Mouse (Mus musculus) hindbrain, embryonic 11.5 days (tissue): Measurements from ENCODE around the gene Cpa1. TPM values are rescaled to one million over a fixed set of nuclear protein-coding genes. Genes with fewer than 3 reads are reported as not detected.

Experiments used
- ATAC-seq: fragments of 200-750 bp; cut with Nextera tagmentation; 2 replicates; pipeline ENCODE4 v1.8.0; 2017; ENCODE audit warnings: mild to moderate bottlenecking, moderate TSS enrichment, moderate library complexity; ENCODE audit not compliant: low FRiP score
- DNase-seq: peaks from one replicate; pipeline ENCODE4 v3.0.0-alpha.2; 2015; ENCODE audit warnings: low spot score
- H3K27ac ChIP-seq: fragments of 300-500 bp; sonication (generic); 2 replicates; pipeline ENCODE4 v1.5.1; 2014; ENCODE audit warnings: mild to moderate bottlenecking, low read depth, low read length
- H3K27me3 ChIP-seq: fragments of 300-500 bp; sonication (generic); 2 replicates; pipeline ENCODE4 v1.6.1; 2014; ENCODE audit warnings: mild to moderate bottlenecking, low read length, moderate library complexity, mixed read lengths; ENCODE audit not compliant: control insufficient read depth, insufficient read depth
- H3K36me3 ChIP-seq: fragments of 300-500 bp; sonication (generic); 2 replicates; pipeline ENCODE4 v1.6.1; 2014; ENCODE audit warnings: mild to moderate bottlenecking, low read length, moderate library complexity, mixed read lengths; ENCODE audit not compliant: control insufficient read depth, insufficient read depth
- H3K4me1 ChIP-seq: fragments of 300-500 bp; sonication (generic); replicated peaks from 2 replicates; pipeline ENCODE4 v1.6.1; 2014; ENCODE audit warnings: low read length, mixed read lengths; ENCODE audit not compliant: control insufficient read depth, insufficient read depth
- H3K4me2 ChIP-seq: fragments of 300-500 bp; sonication (generic); replicated peaks from 2 replicates; pipeline ENCODE4 v1.6.1; 2014; ENCODE audit warnings: mild to moderate bottlenecking, low read depth, low read length
- H3K4me3 ChIP-seq: fragments of 300-500 bp; sonication (generic); 2 replicates; pipeline ENCODE4 v1.5.1; 2014; ENCODE audit warnings: low read depth, low read length
- H3K9ac ChIP-seq: fragments of 300-500 bp; sonication (generic); 2 replicates; pipeline ENCODE4 v1.6.1; 2014; ENCODE audit warnings: low read depth, low read length
- H3K9me3 ChIP-seq: fragments of 300-500 bp; sonication (generic); 2 replicates; pipeline ENCODE4 v1.6.1; 2016; ENCODE audit warnings: low read length; ENCODE audit not compliant: control insufficient read depth
- WGBS: fragments of 180-500 bp; shearing (Covaris S2); extraction: QIAGEN DNeasy Blood & Tissue Kit; methylation state at CpG from one replicate; pipeline ENCODE4 v1.1.7; 2014; 5-methylcytosine and 5-hydroxymethylcytosine counted together
- polyA plus RNA-seq: library from polyadenylated mRNA; unstranded; fragments of >200 nt; fragmentation: Nextera tagmentation; extraction: Ambion mirVana; gene quantifications from 2 replicates; pipeline ENCODE4 v1.2.1, GENCODE M21; 2014

The Cpa1 gene
- polyA plus RNA-seq, 1 experiment from 2014 or later, result 0.11 TPM

- H3K27me3 ChIP-seq, result no peaks in the 10 kb centered on the region
- 65% methylated on average over 7 of the region's 7 CpGs for WGBS
- H3K9ac ChIP-seq, result no peak overlapping the region
- H3K4me3 ChIP-seq, result no peak overlapping the region
- H3K27ac ChIP-seq, result no peak overlapping the region
- DNase-seq, result no peak
- no peaks in the 10 kb centered on the region for H3K9me3 ChIP-seq
- no peaks in the 10 kb centered on the region for H3K4me1 ChIP-seq
- no peaks in the 10 kb centered on the region for H3K36me3 ChIP-seq
- no peak for ATAC-seq
- H3K4me2 ChIP-seq, result no peak overlapping the region
These were observed 34.6 kb upstream of the Cpa1 start for GRCm38 (mm10) chr6:30604342-30604867.

DNA sequence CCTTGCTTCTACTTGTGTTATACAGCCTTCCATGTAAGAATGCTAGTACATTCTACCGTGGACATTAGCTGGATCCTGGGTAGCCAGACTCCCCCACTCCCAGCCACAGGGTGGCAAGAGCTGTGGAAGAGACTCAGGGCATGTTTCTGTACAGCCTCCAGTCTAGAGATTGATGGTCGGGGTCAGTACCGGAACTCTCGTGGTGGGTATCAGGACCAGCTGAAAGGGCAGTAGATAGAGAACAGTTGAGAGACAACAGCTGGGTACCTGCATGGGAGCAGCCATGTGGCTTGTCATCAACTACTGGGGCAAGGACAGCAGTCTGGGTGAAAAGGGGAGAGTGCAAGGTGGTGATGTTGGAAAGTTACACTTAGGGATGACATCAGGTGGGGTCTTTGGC lies 33.9 kb upstream of the Cpa1 start:
- no peak overlapping the region for H3K27ac ChIP-seq
- no peaks in the 10 kb centered on the region for H3K4me1 ChIP-seq
- no peak overlapping the region for H3K4me3 ChIP-seq
- H3K4me2 ChIP-seq, result no peak overlapping the region
- no peak for ATAC-seq
- H3K9ac ChIP-seq, result no peak overlapping the region
- no peaks in the 10 kb centered on the region for H3K36me3 ChIP-seq
- H3K9me3 ChIP-seq, result no peaks in the 10 kb centered on the region
- 86% methylated on average over 4 of the region's 4 CpGs for WGBS
- DNase-seq, result no peak
- H3K27me3 ChIP-seq, result no peaks in the 10 kb centered on the region

GRCm38 (mm10) chr6:30605672-30606071 lies 33.3 kb upstream of the Cpa1 start:
- Histone ChIP-seq H3K4me1 (no peaks in the 10 kb centered on the region), H3K9ac (no peak overlapping the region), H3K27ac (no peak overlapping the region), H3K36me3 (no peaks in the 10 kb centered on the region), H3K4me2 (no peak overlapping the region), H3K9me3 (no peaks in the 10 kb centered on the region), H3K27me3 (no peaks in the 10 kb centered on the region), H3K4me3 (no peak overlapping the region)
- DNase-seq (no peak), ATAC-seq (no peak)
- WGBS, result 81% methylated on average over 5 of the region's 5 CpGs

DNA sequence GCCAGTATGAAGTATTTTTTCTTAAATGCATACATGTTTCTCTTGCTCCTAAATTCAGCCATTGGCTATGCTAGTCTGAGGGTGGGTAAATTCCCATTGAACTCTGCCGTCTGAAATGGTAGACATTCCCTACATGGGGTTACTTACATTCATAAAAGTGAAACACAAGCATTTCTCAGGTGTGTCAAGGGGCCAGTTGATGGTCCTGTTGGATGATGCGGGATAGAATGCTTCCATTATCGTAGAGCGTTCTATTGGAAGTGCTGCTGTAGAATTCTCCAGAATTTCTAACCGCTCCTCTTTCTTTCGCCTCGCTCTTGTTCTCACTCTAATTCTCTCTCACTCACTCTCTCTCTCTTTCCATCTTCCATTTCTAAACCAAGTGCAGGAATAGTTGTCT lies 28.3 kb upstream of the Cpa1 start, which contains the start of gene Cpa5:
Gene Cpa5, plus strand, starts transcription at position 301 of the 400 bp plus-strand sequence.
- Histone ChIP-seq H3K4me3 (no peak within 1 kb of the TSS), H3K36me3 (no peaks in the 10 kb centered on the region), H3K27ac (no peak within 1 kb of the TSS), H3K4me2 (no peak within 1 kb of the TSS), H3K9ac (no peak within 1 kb of the TSS), H3K4me1 (peaks cover 3% of the 10 kb centered on the region; the same call in 1 of the 2 replicates), H3K9me3 (no peaks in the 10 kb centered on the region), H3K27me3 (no peaks in the 10 kb centered on the region)
- no peak for ATAC-seq
- 78% methylated on average over 7 of the region's 7 CpGs for WGBS
- no peak for DNase-seq

DNA sequence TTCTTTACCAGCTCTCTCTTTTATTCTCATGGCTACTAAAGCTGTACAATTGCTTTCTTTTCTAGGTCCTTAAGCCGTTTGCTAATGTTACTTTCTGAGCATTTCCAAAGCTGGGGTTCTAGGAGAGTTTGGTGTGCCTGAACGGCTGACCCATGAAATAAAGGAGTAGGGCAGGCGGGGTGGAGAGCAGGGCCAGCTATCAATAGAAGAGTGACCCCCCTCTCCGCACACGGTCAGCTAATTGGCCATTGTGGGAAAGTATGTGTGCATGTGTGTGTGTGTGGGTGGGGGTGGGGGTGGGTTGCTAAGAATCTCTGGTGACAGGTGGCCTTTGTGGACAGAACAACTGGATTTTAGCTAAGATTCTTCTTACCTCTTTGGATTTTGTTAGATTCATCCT lies 27.8 kb upstream of the Cpa1 start:
- ATAC-seq, result no peak
- Histone ChIP-seq H3K4me3 (no peak overlapping the region), H3K36me3 (no peaks in the 10 kb centered on the region), H3K4me1 (peaks cover 8% of the 10 kb centered on the region; the same call in 1 of the 2 replicates), H3K4me2 (no peak overlapping the region), H3K27ac (no peak overlapping the region), H3K27me3 (no peaks in the 10 kb centered on the region), H3K9ac (no peak overlapping the region), H3K9me3 (no peaks in the 10 kb centered on the region)
- DNase-seq, result no peak
- WGBS, result 36% methylated on average over 5 of the region's 5 CpGs

- WGBS, result 68% methylated on average over 6 of the region's 6 CpGs
- H3K27ac ChIP-seq, result no peak overlapping the region
These were observed 24.8 kb upstream of the Cpa1 start for GRCm38 (mm10) chr6:30614251-30614650.

GRCm38 (mm10) chr6:30615741-30616140 lies 23.3 kb upstream of the Cpa1 start:
- DNase-seq (no peak), ATAC-seq (no peak)
- H3K4me1 ChIP-seq, result peaks cover 19% of the 10 kb centered on the region; the same call in 1 of the 2 replicates
- H3K9ac ChIP-seq, result no peak overlapping the region
- no peaks in the 10 kb centered on the region for H3K27me3 ChIP-seq
- WGBS, result 25% methylated on average over 4 of the region's 4 CpGs
- H3K27ac ChIP-seq, result peak overlapping the region; percentile 17; the same call in 1 of the 2 replicates
- no peaks in the 10 kb centered on the region for H3K36me3 ChIP-seq
- H3K4me2 ChIP-seq, result no peak overlapping the region
- no peak overlapping the region for H3K4me3 ChIP-seq
- H3K9me3 ChIP-seq, result no peaks in the 10 kb centered on the region

More at GRCm38 (mm10) chr6:30614251-30614650, 24.8 kb upstream of the Cpa1 start:
- Histone ChIP-seq H3K4me3 (no peak overlapping the region), H3K27me3 (no peaks in the 10 kb centered on the region), H3K4me2 (no peak overlapping the region), H3K36me3 (no peaks in the 10 kb centered on the region), H3K9ac (no peak overlapping the region), H3K4me1 (peaks cover 19% of the 10 kb centered on the region; the same call in 1 of the 2 replicates), H3K9me3 (no peaks in the 10 kb centered on the region)
- no peak for ATAC-seq
- no peak for DNase-seq

DNA sequence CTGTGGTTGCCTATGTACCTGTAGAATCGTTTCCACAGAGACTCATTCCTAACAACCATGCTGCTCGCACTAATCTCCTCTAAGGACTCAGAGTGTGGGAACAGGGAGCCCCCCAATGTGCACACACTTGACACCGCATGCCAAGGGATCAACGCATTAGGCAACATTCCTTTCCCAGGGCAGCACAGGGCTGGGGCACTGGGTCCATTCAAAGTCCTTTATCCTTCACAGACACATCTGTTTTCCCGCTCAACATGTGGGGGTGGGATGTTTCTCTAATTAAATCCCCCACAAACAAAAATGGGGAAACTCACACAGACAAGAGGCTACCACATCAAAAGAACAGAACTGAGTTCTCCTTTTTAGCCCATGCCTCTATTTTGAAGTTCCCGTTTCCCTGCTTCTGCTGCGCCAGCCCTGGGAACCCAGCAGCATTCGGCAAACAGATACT lies 22.5 kb upstream of the Cpa1 start:
- no peak overlapping the region for H3K4me3 ChIP-seq
- H3K27ac ChIP-seq, result peak overlapping the region; percentile 84
- peaks cover 19% of the 10 kb centered on the region; the same call in 1 of the 2 replicates for H3K4me1 ChIP-seq
- WGBS, result 2% methylated on average over 8 of the region's 8 CpGs
- peak; percentile 36; the same call in 1 of the 2 replicates for ATAC-seq
- peak; percentile 57 for DNase-seq
- no peaks in the 10 kb centered on the region for H3K27me3 ChIP-seq
- no peak overlapping the region for H3K9ac ChIP-seq
- H3K4me2 ChIP-seq, result 0 out of 2 replicates have a peak overlapping the region, but pooled peaks have one; percentile 25
- no peaks in the 10 kb centered on the region for H3K9me3 ChIP-seq
- H3K36me3 ChIP-seq, result no peaks in the 10 kb centered on the region
